Mouse (Mus musculus): ENCODE measurements around the gene Copz1.

Copz1 gene

GRCm38 (mm10) chr15:103308876-103309580 lies 36.5 kb downstream of the Copz1 start:
- DNase-seq (ENCODE audit: low spot score): no peak

DNA sequence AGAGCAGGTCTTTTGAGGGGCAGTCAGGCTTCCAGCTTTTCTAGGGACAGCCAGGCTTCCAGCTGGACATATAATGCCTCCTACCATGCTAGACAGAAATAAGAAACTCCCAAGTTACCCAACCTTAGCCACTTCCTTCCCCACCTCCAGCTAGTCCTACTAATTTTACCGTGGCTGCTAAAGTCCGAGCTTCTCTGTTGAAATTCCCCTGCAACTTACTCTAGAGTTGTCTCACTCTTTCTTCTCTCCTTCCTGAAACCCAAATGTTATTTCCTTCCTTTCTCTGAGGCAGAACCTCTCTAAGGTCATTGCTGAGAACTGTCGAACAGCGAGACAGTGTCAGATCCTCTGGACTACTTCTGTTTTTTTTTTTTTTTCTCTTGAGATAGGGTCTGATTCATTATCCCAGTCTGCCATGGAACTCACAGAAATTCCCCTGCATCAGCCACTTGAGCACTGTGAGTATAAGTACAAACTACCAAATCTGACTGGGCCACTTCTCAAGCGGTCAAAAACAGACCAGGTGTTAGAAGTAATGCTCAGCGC lies 37.9 kb downstream of the Copz1 start, which contains the start of gene Gpr84:
Gpr84 (minus strand) TSS at position 248 of the 546 bp plus-strand sequence.
- no peak for DNase-seq (ENCODE audit: low spot score)

GRCm38 (mm10) chr15:103313495-103314095 lies 41.1 kb downstream of the Copz1 start:
- DNase-seq (ENCODE audit: low spot score): no peak

DNA sequence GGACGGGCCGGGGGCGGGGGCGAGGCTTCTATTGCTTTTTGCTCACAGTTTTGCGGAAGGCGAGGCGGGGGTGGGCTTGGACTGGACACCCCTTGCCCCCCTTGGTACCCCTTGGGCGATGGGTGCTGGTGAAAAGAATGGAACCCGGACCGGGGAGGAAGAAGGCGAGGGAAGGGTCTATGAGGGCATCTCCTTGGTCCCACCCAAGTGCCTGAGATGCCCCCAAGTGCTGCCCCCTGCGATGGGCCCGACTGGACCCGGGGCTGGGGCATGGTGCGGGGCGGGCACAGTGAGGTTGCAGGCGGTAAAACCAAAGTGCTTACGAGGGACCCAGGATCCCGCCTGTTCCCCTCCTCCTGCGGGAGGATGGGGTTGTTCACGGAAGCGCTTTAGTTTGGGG lies 41.7 kb downstream of the Copz1 start:
- DNase-seq (ENCODE audit: low spot score): no peak

GRCm38 (mm10) chr15:103315011-103315502 lies 42.5 kb downstream of the Copz1 start:
- peak; percentile 76 for DNase-seq (ENCODE audit: low spot score)

- DNase-seq (ENCODE audit: low spot score): no peak
Observed at GRCm38 (mm10) chr15:103315979-103316776, 43.7 kb downstream of the Copz1 start.

GRCm38 (mm10) chr15:103317120-103317519 lies 44.6 kb downstream of the Copz1 start:
- DNase-seq (ENCODE audit: low spot score): no peak

- DNase-seq (ENCODE audit: low spot score): no peak
Observed at GRCm38 (mm10) chr15:103317731-103318130, 45.2 kb downstream of the Copz1 start.

DNA sequence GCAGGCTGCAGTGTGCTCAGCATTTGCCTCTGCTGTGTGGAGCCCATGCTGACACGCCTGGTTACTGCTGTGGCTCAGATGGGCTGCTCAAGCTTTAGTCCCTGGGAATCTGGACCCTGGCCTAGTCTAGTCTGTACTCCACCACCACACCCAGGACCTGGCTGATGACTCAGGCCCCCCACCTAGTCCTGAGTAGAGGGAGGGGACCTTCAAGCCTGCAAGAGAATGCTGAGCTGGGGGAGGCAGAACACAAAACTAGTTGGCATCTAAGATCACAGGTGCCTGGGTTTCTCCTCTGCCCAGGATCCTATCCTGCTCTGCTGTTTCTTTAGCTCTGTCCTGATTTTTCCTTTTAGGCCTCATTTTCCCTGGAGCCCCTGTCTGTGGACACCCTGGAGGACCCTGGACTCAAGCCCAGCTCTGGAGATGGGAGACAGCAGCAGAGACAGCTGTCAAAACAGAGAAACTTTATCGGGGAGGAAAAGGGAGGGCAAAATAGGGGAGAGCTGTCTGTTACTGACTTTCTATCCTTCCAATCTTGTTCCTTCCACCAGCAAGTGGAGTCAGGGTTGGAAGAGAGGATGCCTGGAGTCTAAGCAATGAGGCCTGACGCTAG lies 45.8 kb downstream of the Copz1 start:
- no peak for DNase-seq (ENCODE audit: low spot score)

GRCm38 (mm10) chr15:103321076-103321475 lies 48.6 kb downstream of the Copz1 start:
- DNase-seq (ENCODE audit: low spot score): no peak

- DNase-seq (ENCODE audit: low spot score): no peak
Observed at GRCm38 (mm10) chr15:103322396-103322795, 49.9 kb downstream of the Copz1 start.

DNA sequence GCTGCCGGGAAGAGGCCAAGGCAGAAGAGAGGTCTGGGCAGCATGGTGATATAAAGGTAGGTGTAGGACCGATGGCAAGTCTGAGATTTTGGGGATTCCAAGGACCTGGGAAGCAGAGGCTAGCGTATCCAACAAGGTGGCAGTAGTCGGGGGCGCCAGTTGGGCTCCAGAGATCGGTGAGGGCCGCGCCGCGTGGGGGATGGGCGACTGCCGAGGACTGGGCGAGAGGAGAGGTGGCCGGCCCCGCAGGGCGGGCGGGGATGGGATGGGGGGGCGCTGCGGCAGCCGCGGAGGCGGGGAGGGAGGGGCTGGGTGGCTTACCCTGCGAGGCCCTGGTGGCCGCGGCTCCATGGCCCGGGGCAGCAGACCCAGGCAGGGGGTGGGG lies 50.5 kb downstream of the Copz1 start:
- DNase-seq (ENCODE audit: low spot score): peak; percentile 55

GRCm38 (mm10) chr15:103323455-103324247 lies 51.1 kb downstream of the Copz1 start:
- peak; percentile 89 for DNase-seq (ENCODE audit: low spot score)

GRCm38 (mm10) chr15:103333081-103333615 lies 60.6 kb downstream of the Copz1 start:
- DNase-seq (ENCODE audit: low spot score): no peak

DNA sequence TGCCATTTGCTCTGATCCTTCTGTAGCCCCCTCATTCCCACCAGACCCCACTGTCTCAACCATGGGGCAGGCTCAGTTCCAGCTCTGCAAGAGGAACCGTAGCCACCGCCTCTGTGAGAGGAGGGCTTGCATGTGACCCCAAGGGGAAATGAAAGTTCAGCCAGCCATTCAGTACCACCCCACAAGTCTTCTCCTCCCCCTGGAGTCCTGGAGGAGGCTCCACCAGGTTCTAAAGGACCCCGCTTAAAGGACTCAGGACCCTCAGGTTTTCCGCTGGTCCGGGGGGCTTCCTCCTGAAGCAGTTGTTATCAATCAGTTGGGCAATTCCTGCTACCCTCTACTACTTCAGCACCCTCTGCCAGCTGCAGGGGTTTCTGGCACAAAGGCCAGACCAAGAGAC lies 61.2 kb downstream of the Copz1 start:
- no peak for DNase-seq (ENCODE audit: low spot score)

- no peak for DNase-seq (ENCODE audit: low spot score)
Observed at GRCm38 (mm10) chr15:103334194-103334593, 61.7 kb downstream of the Copz1 start.

DNA sequence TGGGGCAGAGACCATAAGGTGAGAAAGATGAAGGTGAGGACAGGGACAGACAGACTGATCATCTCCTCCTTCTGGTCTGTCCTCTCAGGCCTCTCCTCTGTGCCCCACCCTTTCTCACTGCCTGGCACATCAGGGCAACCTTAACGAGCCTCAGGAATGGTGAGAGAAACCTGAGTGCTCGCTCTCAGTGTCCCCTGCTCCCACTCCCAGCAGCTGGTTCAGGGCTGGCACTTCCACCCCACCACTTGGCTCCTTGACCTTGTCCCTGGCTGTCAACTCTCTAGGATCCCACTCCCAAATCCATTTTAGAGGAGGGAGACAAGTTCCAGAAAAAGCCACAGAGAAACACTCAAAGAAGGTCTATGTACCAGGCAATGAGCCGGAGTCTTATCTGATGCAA lies 62.5 kb downstream of the Copz1 start:
- no peak for DNase-seq (ENCODE audit: low spot score)

DNA sequence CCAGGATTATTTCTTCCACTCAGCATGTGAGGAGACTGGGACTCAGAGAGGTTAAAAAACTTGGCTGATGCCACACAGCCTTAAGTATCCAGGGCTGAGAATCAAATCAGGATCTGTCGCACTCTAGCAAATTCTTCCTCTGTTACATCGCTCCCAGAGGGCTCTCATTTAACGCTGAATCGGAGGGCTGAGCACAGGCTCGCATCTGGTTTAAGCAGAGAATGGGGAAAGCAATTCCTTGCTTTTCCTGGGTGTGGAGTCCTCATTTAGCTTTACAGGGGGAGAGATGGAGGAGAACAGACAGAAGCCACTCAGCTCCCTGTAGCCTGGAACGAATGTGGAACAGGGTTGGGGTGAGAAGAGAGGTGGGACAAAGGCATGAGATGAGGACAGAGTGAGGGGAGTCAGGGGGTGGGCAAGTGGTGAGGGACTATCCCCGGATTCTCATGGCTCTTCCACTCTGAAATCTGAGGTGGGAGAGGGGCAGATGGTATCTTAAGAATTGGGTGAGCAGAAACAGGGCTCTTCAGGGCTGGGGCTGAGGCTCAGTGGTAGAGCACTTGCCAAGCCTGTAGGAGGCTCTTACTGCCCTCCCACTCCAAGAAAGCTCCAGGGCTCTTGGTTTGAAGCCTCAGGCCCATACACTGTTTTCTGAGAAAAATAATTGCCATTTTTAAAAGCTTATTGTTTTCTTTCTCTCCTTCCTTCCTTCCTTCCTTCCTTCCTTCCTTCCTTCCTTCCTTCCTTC lies 63.1 kb downstream of the Copz1 start:
- DNase-seq (ENCODE audit: low spot score): no peak

DNA sequence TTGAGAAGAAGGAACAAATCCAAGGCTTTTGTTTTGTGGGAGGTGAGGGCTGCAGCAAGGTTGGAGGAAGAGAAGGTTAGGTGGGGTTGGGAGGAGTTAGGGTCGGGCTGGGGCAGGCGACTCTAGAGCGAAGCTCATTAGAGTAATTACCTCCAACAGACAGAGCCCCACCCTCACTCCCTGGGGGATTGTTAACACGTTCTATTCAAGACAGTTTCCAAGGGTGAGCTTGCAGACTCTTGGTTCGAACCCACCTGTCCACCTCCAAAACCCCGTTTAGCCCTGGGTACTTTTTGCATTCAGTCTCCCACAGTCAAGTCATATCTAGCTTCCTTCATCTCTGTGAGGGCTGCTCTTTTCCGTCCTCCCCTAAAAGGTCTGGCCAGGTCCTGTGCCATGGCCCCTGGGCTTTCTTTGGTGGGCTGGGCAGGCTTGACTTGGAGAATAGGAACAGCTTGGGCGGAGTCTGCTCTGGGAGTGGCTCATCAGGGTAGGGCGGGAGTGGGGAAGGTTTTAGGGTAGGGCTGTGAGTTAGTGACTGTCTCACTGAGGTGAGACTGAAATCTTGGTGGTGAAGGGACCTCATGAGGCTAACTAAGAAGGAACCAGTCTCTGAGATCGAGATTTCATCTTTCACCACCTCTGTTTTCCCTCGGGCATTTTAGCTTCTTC lies 64.6 kb downstream of the Copz1 start:
- DNase-seq (ENCODE audit: low spot score): no peak

GRCm38 (mm10) chr15:103338829-103339165 lies 66.3 kb downstream of the Copz1 start:
- DNase-seq (ENCODE audit: low spot score): no peak

Data from urinary bladder, postnatal 25 days (tissue).